Mouse (Mus musculus): ENCODE measurements at regions not wholly inside any gene's neighbourhood (a gene's known extent, or its start where the extent isn't known, plus 50 kb on each side); places are given as distances from the start of the nearest gene placed in this dataset.

GRCm38 (mm10) chr12:106446876-106447532, 437.0 kb downstream of the Vrk1 start:
- Histone ChIP-seq H3K36me3 (replicated peaks) (no peaks in the 10 kb centered on the region), H3K4me2 (peak overlapping the region; percentile 27), H3K4me1 (peaks cover 23% of the 10 kb centered on the region), H3K9ac (no peak overlapping the region), H3K27me3 (peaks cover 18% of the 10 kb centered on the region), H3K4me3 (replicated peaks) (no peak overlapping the region), H3K27ac (peak overlapping the region; percentile 19; the same call in 1 of the 2 replicates), H3K9me3 (no peaks in the 10 kb centered on the region)
- ATAC-seq (ENCODE audit: low FRiP score), result peak; percentile 70
- 22% methylated on average over 20 of the region's 20 CpGs for WGBS

- Histone ChIP-seq H3K36me3 (replicated peaks) (no peaks in the 10 kb centered on the region), H3K4me3 (replicated peaks) (no peak overlapping the region), H3K27ac (no peak overlapping the region), H3K4me1 (peaks cover 24% of the 10 kb centered on the region), H3K9ac (no peak overlapping the region), H3K4me2 (no peak overlapping the region), H3K9me3 (no peaks in the 10 kb centered on the region), H3K27me3 (peaks cover 12% of the 10 kb centered on the region)
- WGBS, result 92% methylated on average over 6 of the region's 6 CpGs
- no peak for ATAC-seq (ENCODE audit: low FRiP score)
These were observed 438.5 kb downstream of the Vrk1 start for GRCm38 (mm10) chr12:106448551-106448950.

GRCm38 (mm10) chr12:106453491-106453890, 443.5 kb downstream of the Vrk1 start:
- ATAC-seq (ENCODE audit: low FRiP score), result no peak
- no peak overlapping the region for H3K4me3 ChIP-seq (replicated peaks)
- H3K9ac ChIP-seq, result no peak overlapping the region
- 44% methylated on average over 13 of the region's 13 CpGs for WGBS
- H3K27ac ChIP-seq, result no peak overlapping the region
- H3K9me3 ChIP-seq, result no peaks in the 10 kb centered on the region
- H3K27me3 ChIP-seq, result peaks cover 20% of the 10 kb centered on the region
- no peaks in the 10 kb centered on the region for H3K36me3 ChIP-seq (replicated peaks)
- H3K4me1 ChIP-seq, result 0 out of 2 replicates have a peak, but pooled peaks cover 2% of the 10 kb centered on the region
- H3K4me2 ChIP-seq, result no peak overlapping the region

GRCm38 (mm10) chr12:106458215-106458614, 448.2 kb downstream of the Vrk1 start:
- no peak overlapping the region for H3K27ac ChIP-seq
- no peak for ATAC-seq (ENCODE audit: low FRiP score)
- peaks cover 13% of the 10 kb centered on the region for H3K4me1 ChIP-seq
- no peak overlapping the region for H3K4me3 ChIP-seq (replicated peaks)
- WGBS, result 43% methylated on average over 6 of the region's 6 CpGs
- peaks cover 13% of the 10 kb centered on the region for H3K27me3 ChIP-seq
- no peak overlapping the region for H3K9ac ChIP-seq
- H3K36me3 ChIP-seq (replicated peaks), result no peaks in the 10 kb centered on the region
- no peak overlapping the region for H3K4me2 ChIP-seq
- H3K9me3 ChIP-seq, result no peaks in the 10 kb centered on the region

- Histone ChIP-seq H3K4me1 (peaks cover 20% of the 10 kb centered on the region), H3K27ac (no peak overlapping the region), H3K4me2 (no peak overlapping the region), H3K4me3 (replicated peaks) (no peak overlapping the region), H3K9me3 (no peaks in the 10 kb centered on the region), H3K9ac (no peak overlapping the region), H3K36me3 (replicated peaks) (no peaks in the 10 kb centered on the region), H3K27me3 (peaks cover 18% of the 10 kb centered on the region)
- no peak for ATAC-seq (ENCODE audit: low FRiP score)
- 83% methylated on average over 7 of the region's 7 CpGs for WGBS
These were observed 450.6 kb downstream of the Vrk1 start for GRCm38 (mm10) chr12:106460650-106461049.

GRCm38 (mm10) chr12:106462281-106462680, 452.3 kb downstream of the Vrk1 start:
- Histone ChIP-seq H3K27ac (0 out of 2 replicates have a peak overlapping the region, but pooled peaks have one; percentile 2), H3K36me3 (replicated peaks) (no peaks in the 10 kb centered on the region), H3K9ac (no peak overlapping the region), H3K27me3 (peaks cover 15% of the 10 kb centered on the region), H3K4me2 (no peak overlapping the region), H3K4me3 (replicated peaks) (no peak overlapping the region), H3K4me1 (peaks cover 20% of the 10 kb centered on the region), H3K9me3 (no peaks in the 10 kb centered on the region)
- WGBS, result 6% methylated on average over 3 of the region's 3 CpGs
- ATAC-seq (ENCODE audit: low FRiP score), result no peak

- Histone ChIP-seq H3K27ac (no peak overlapping the region), H3K9me3 (no peaks in the 10 kb centered on the region), H3K4me2 (no peak overlapping the region), H3K4me3 (replicated peaks) (no peak overlapping the region), H3K4me1 (peaks cover 38% of the 10 kb centered on the region), H3K9ac (no peak overlapping the region), H3K36me3 (replicated peaks) (no peaks in the 10 kb centered on the region), H3K27me3 (peaks cover 11% of the 10 kb centered on the region; the same call in 1 of the 2 replicates)
- no peak for ATAC-seq (ENCODE audit: low FRiP score)
- WGBS, result 51% methylated on average over 11 of the region's 11 CpGs
These were observed 454.7 kb downstream of the Vrk1 start for GRCm38 (mm10) chr12:106464701-106465100.

GRCm38 (mm10) chr12:106468173-106468860, 458.3 kb downstream of the Vrk1 start:
- Histone ChIP-seq H3K27me3 (peaks cover 13% of the 10 kb centered on the region; the same call in 1 of the 2 replicates), H3K4me1 (peaks cover 26% of the 10 kb centered on the region), H3K27ac (peak overlapping the region; percentile 68), H3K4me2 (no peak overlapping the region), H3K9me3 (no peaks in the 10 kb centered on the region), H3K4me3 (replicated peaks) (no peak overlapping the region), H3K9ac (no peak overlapping the region), H3K36me3 (replicated peaks) (no peaks in the 10 kb centered on the region)
- ATAC-seq (ENCODE audit: low FRiP score), result peak; percentile 64; the same call in 1 of the 2 replicates
- WGBS, result 26% methylated on average over 18 of the region's 18 CpGs

- WGBS, result 13% methylated on average over 24 of the region's 24 CpGs
- no peaks in the 10 kb centered on the region for H3K36me3 ChIP-seq (replicated peaks)
- ATAC-seq (ENCODE audit: low FRiP score), result 0 out of 2 replicates have a peak, but pooled peaks have one; percentile 53
- H3K27ac ChIP-seq, result no peak overlapping the region
- H3K4me2 ChIP-seq, result peak overlapping the region; percentile 43
- no peak overlapping the region for H3K9ac ChIP-seq
- no peaks in the 10 kb centered on the region for H3K9me3 ChIP-seq
- H3K27me3 ChIP-seq, result peaks cover 20% of the 10 kb centered on the region
- H3K4me1 ChIP-seq, result peaks cover 40% of the 10 kb centered on the region
- peak overlapping the region; percentile 3; the same call in 1 of the 2 replicates for H3K4me3 ChIP-seq (replicated peaks)
These were observed 464.6 kb downstream of the Vrk1 start for GRCm38 (mm10) chr12:106474501-106475165.

GRCm38 (mm10) chr12:106475486-106476050, 465.5 kb downstream of the Vrk1 start:
- peaks cover 22% of the 10 kb centered on the region for H3K27me3 ChIP-seq
- H3K9ac ChIP-seq, result no peak overlapping the region
- no peaks in the 10 kb centered on the region for H3K9me3 ChIP-seq
- no peak overlapping the region for H3K4me2 ChIP-seq
- WGBS, result 60% methylated on average over 8 of the region's 8 CpGs
- H3K27ac ChIP-seq, result no peak overlapping the region
- H3K4me3 ChIP-seq (replicated peaks), result no peak overlapping the region
- H3K4me1 ChIP-seq, result peaks cover 50% of the 10 kb centered on the region
- ATAC-seq (ENCODE audit: low FRiP score), result no peak
- no peaks in the 10 kb centered on the region for H3K36me3 ChIP-seq (replicated peaks)

GRCm38 (mm10) chr12:106477040-106477665, 467.1 kb downstream of the Vrk1 start:
- Histone ChIP-seq H3K9me3 (no peaks in the 10 kb centered on the region), H3K27ac (0 out of 2 replicates have a peak overlapping the region, but pooled peaks have one; percentile 8), H3K36me3 (replicated peaks) (no peaks in the 10 kb centered on the region), H3K4me1 (peaks cover 58% of the 10 kb centered on the region), H3K27me3 (peaks cover 37% of the 10 kb centered on the region), H3K9ac (no peak overlapping the region), H3K4me2 (no peak overlapping the region), H3K4me3 (replicated peaks) (no peak overlapping the region)
- WGBS, result 17% methylated on average over 8 of the region's 8 CpGs
- no peak for ATAC-seq (ENCODE audit: low FRiP score)

Data from forebrain, embryonic 12.5 days (tissue).